Mouse (Mus musculus): ENCODE data around the gene Zfp385a. TPM values are rescaled to one million over a fixed set of nuclear protein-coding genes. Genes with fewer than 3 reads are reported as not detected.
"Not testable (repeated sequence)": the region's sequence is repeated elsewhere in the genome, so short reads cannot be mapped to it uniquely, and the experiment has no call there.

Gene Zfp385a
- polyA plus RNA-seq, 1 experiment from 2014 or later, result 22.1 TPM

DNA sequence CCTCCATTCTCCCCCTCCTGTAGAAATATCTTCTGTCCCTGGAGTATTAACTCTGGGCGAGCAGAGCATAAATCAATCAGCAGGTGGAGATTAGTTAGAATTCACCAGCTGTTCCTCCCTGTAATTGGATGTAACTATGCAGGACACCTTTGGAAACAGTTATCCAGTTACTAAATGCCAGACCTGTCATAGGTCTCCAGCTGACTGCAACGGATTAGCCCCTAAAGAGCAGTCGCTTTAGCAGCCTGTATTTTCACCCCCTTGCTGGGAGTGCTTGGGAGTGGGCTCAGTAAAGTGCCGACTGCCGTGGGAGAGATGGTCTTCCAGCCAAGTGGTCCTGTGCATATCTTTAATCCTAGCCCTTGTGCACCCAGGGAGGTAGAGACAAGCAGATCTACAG, 50.3 kb downstream of the Zfp385a start:
- H3K4me1 ChIP-seq, result peaks cover 23% of the 10 kb centered on the region
- no peaks in the 10 kb centered on the region for H3K9me3 ChIP-seq
- no peak overlapping the region for H3K4me3 ChIP-seq
- no peak for DNase-seq (ENCODE audit: low spot score)
- 51% methylated on average over 5 of the region's 5 CpGs for WGBS
- no peak overlapping the region for H3K27ac ChIP-seq (replicated peaks)
- H3K27me3 ChIP-seq (replicated peaks; ENCODE audit: low read depth, poor library complexity, severe bottlenecking), result no peaks in the 10 kb centered on the region
- H3K36me3 ChIP-seq (replicated peaks), result peaks cover 72% of the 10 kb centered on the region

DNA sequence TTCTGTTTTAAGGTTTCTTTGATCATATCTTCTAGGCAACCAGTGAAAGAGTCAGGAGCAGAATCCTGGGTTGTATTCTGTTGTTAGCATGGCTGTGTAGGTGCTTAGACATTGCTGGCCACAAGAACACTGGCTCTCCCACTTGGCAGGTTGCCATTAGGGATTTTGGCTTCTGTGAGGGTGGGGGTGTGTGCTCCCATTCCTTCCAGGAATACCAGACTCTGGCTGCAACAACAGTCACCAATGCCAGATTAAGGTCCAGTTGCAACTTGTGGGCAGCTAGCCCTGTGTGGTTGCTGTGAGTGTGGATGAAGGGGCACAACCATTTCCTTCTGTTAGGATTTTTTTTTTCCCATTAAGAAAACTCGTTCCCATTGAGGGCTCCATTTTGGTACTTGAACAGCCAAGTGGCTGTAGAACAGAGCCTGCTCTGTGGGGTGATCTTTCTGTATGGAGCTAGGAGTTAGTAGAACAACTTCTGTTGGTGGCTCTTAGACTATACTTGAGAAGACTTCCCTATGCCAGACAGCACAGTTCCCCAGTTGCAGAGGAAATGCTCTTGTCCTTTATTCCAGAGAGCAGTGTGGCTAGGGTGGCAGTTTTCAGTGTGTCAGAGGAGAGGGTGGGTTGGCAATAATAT, 54.0 kb downstream of the Zfp385a start:
- Histone ChIP-seq H3K36me3 (replicated peaks) (peaks cover 40% of the 10 kb centered on the region), H3K27ac (replicated peaks) (0 out of 2 replicates have a peak overlapping the region, but pooled peaks have one; percentile 30), H3K9me3 (no peaks in the 10 kb centered on the region), H3K4me3 (no peak overlapping the region), H3K4me1 (peaks cover 22% of the 10 kb centered on the region), H3K27me3 (replicated peaks; ENCODE audit: low read depth, poor library complexity, severe bottlenecking) (no peaks in the 10 kb centered on the region)
- no peak for DNase-seq (ENCODE audit: low spot score)
- WGBS, result 91% methylated on average over 1 of the region's 1 CpGs

DNA sequence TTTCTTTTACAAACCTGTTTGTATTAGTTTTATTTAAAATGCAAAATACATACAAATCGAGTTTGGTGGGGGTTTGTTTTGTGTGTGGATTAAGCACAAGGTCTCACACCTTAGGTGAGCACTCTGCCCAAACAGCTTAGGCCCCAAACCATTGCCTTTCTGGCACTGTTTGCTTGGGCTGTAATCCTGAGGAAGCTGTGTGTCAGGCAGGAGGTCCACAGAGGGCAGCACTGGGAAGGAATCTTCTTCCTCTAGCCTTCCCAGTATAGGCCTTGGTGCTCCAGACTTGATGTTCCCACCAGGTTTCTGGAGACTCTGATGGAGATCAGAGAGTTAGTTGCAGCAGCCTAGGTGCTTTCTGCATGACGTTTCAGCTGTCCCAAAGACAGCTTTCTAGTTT, 55.2 kb downstream of the Zfp385a start:
- H3K4me3 ChIP-seq, result no peak overlapping the region
- H3K9me3 ChIP-seq, result no peaks in the 10 kb centered on the region
- peaks cover 11% of the 10 kb centered on the region for H3K4me1 ChIP-seq
- peaks cover 28% of the 10 kb centered on the region for H3K36me3 ChIP-seq (replicated peaks)
- peak overlapping the region; percentile 48; the same call in 1 of the 2 replicates for H3K27ac ChIP-seq (replicated peaks)
- WGBS, result 51% methylated on average over 2 of the region's 2 CpGs
- no peak for DNase-seq (ENCODE audit: low spot score)
- no peaks in the 10 kb centered on the region for H3K27me3 ChIP-seq (replicated peaks; ENCODE audit: low read depth, poor library complexity, severe bottlenecking)

DNA sequence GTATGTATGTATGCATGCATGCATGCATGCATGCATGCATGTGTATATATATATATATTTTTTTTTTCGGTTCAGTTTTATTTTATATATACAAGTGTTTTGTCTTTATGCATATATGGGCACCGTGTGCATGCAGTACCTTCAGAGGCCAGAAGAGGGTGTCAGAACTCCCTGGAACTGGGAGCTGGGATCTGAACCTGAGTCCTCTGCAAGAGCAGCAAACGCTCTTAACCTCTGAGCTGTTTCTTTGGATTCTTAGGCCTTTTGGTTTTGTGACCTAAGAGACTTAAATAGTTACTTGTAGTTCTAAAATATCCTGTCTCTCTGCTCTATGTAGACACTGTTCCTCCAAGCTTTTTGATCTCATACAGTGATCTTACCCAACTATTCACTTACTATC, 55.8 kb downstream of the Zfp385a start:
- H3K27me3 ChIP-seq (replicated peaks; ENCODE audit: low read depth, poor library complexity, severe bottlenecking), result no peaks in the 10 kb centered on the region
- 59% methylated on average over 3 of the region's 3 CpGs for WGBS
- no peak overlapping the region for H3K27ac ChIP-seq (replicated peaks)
- peaks cover 22% of the 10 kb centered on the region for H3K36me3 ChIP-seq (replicated peaks)
- no peaks in the 10 kb centered on the region for H3K9me3 ChIP-seq
- no peak overlapping the region for H3K4me3 ChIP-seq
- 0 out of 2 replicates have a peak, but pooled peaks cover 5% of the 10 kb centered on the region for H3K4me1 ChIP-seq
- DNase-seq (ENCODE audit: low spot score), result peak; percentile 71

DNA sequence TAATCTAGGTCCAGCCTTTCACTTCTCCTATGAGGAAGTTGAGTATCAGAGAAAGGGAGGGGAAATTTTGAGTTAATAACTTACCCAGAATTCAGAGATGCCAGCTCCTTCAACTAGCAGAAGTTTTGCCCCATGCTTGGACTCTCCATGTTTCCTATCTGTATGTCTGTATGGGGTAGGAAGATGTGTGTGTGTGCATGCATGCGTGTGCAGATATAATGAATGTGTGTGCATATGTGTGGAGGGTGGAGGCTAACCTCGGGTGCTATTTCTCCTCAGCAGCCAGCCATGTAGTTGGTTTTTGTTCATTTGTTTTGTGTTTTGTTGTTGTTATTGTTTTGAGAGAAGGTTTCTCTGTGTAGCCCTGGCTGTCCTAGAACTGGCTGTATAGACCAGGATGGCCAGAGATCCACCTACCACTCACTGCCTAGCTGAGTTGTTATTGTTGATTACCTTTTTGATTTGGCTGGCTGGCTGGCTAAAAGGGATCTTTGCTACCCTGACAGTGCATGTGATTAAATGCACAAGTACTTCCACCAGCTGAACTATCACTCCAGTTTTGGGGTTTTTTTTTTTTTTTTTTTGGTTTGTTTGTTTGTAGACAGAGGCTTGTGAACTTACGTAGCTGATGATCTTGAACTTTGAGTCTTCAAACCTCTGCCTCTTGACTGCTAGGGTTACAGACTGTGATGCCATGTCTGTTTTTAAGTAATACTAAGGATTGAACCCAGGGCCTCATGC, 58.3 kb downstream of the Zfp385a start:
- Histone ChIP-seq H3K36me3 (replicated peaks) (peaks cover 8% of the 10 kb centered on the region), H3K27me3 (replicated peaks; ENCODE audit: low read depth, poor library complexity, severe bottlenecking) (no peaks in the 10 kb centered on the region), H3K4me1 (peaks cover 17% of the 10 kb centered on the region), H3K27ac (replicated peaks) (no peak overlapping the region), H3K9me3 (no peaks in the 10 kb centered on the region), H3K4me3 (no peak overlapping the region)
- 90% methylated on average over 3 of the region's 3 CpGs for WGBS
- DNase-seq (ENCODE audit: low spot score), result no peak

DNA sequence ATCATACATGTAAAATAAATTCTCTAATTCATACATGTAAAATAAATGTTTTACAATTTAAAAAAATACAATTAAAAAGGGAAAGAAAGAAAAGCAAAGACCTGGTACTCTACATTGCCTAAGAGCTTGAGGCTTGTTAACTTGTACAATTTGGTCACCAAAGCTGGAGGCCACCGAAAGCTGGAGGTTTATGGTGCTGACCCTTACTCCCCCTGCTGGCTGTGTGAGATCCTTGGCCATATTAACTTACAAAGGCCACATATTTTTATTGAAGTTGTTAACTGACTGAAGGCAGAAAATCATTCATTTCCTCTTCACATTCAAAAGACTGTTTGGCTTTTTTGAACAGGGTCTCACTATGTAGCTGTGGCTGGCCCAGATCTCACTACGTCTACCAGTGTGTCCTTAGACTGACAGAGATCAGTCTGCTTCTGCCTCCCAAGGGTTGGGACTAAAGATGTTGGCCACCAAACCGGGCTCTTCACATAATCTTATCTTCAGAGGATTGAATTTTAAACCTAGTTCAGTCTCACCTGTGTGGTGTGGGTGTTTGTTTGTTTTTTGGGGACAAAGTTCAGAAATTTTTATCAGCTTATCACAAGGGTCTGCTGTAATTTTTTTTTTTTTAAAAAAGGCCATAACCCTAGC, 59.0 kb downstream of the Zfp385a start:
- peak; percentile 54 for DNase-seq (ENCODE audit: low spot score)
- WGBS, result 75% methylated on average over 3 of the region's 3 CpGs

DNA sequence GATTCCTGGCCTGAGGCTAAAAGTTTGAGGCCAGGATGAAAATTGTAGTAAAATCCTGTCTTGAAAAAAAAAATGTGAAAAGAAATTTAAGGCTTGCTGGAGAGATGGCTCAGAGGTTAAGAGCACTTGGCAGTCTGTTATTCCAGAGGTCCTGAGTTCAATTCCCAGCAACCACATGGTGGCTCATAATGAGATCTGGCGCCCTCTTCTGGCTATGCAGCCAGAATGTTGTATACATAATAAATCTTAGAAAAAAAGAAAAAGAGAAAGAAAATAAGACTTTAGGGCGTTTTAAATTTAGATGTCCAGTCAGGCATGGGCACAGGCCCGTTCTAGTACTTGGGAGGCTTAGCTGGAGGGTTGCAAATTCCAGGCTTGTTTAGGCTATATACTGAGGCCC, 60.1 kb downstream of the Zfp385a start:
- Histone ChIP-seq H3K4me1 (peaks cover 15% of the 10 kb centered on the region), H3K9me3 (no peaks in the 10 kb centered on the region), H3K36me3 (replicated peaks) (peaks cover 5% of the 10 kb centered on the region), H3K27me3 (replicated peaks; ENCODE audit: low read depth, poor library complexity, severe bottlenecking) (no peaks in the 10 kb centered on the region), H3K4me3 (no peak overlapping the region), H3K27ac (replicated peaks) (no peak overlapping the region)
- 67% methylated on average over 3 of the region's 3 CpGs for WGBS
- DNase-seq (ENCODE audit: low spot score), result no peak

More for the DNA sequence above, 59.0 kb downstream of the Zfp385a start:
- H3K27ac ChIP-seq (replicated peaks), result no peak overlapping the region
- H3K27me3 ChIP-seq (replicated peaks; ENCODE audit: low read depth, poor library complexity, severe bottlenecking), result no peaks in the 10 kb centered on the region
- H3K4me3 ChIP-seq, result no peak overlapping the region
- H3K36me3 ChIP-seq (replicated peaks), result peaks cover 5% of the 10 kb centered on the region
- H3K4me1 ChIP-seq, result peaks cover 17% of the 10 kb centered on the region
- H3K9me3 ChIP-seq, result no peaks in the 10 kb centered on the region

DNA sequence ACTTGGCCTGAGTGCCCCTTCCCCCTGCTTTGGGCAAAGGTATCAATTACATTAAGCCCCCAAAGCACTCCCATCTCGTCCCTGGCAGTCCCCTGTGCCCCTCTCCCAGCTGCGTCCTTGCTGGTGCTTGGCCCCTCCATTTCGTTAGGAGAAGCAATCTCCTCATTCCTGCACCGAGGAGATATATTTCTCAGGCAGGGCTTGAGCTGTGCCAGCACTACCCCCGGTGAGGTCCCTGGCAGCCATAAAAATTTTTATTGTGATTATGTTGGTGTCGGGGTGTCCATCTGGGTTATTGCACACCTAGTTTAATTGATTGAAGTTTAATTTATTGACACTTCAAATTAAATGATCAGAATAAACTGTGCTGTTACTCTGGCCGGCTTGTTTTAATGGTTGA, 61.9 kb downstream of the Zfp385a start:
- Histone ChIP-seq H3K9me3 (no peaks in the 10 kb centered on the region), H3K27me3 (replicated peaks; ENCODE audit: low read depth, poor library complexity, severe bottlenecking) (no peaks in the 10 kb centered on the region), H3K4me3 (no peak overlapping the region), H3K36me3 (replicated peaks) (peaks cover 5% of the 10 kb centered on the region), H3K27ac (replicated peaks) (no peak overlapping the region), H3K4me1 (peaks cover 28% of the 10 kb centered on the region)
- WGBS, result 64% methylated on average over 7 of the region's 7 CpGs
- DNase-seq (ENCODE audit: low spot score), result no peak

DNA sequence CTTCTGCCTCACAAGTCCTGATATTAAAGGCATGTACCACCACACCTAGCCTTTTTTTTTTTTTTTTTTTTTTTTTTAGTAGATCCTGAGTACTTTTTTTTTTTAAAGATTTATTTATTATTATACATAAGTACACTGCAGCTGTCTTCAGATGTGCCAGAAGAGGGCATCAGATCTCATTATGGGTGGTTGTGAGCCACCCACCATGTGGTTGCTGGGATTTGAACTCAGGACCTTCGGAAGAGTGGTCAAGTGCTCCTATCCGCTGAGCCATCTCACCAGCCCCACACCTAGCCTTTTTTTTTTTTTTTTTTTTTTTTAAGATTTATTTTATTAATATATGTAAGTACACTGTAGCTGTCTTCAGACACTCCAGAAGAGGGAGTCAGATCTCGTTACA, 64.0 kb downstream of the Zfp385a start:
- not testable (repeated sequence) for H3K36me3 ChIP-seq (replicated peaks); H3K9me3 ChIP-seq; H3K4me3 ChIP-seq; H3K27ac ChIP-seq (replicated peaks); DNase-seq (ENCODE audit: low spot score); H3K27me3 ChIP-seq (replicated peaks; ENCODE audit: low read depth, poor library complexity, severe bottlenecking)
- peaks cover 28% of the 10 kb centered on the region for H3K4me1 ChIP-seq
- WGBS, result 89% methylated on average over 3 of the region's 3 CpGs

DNA sequence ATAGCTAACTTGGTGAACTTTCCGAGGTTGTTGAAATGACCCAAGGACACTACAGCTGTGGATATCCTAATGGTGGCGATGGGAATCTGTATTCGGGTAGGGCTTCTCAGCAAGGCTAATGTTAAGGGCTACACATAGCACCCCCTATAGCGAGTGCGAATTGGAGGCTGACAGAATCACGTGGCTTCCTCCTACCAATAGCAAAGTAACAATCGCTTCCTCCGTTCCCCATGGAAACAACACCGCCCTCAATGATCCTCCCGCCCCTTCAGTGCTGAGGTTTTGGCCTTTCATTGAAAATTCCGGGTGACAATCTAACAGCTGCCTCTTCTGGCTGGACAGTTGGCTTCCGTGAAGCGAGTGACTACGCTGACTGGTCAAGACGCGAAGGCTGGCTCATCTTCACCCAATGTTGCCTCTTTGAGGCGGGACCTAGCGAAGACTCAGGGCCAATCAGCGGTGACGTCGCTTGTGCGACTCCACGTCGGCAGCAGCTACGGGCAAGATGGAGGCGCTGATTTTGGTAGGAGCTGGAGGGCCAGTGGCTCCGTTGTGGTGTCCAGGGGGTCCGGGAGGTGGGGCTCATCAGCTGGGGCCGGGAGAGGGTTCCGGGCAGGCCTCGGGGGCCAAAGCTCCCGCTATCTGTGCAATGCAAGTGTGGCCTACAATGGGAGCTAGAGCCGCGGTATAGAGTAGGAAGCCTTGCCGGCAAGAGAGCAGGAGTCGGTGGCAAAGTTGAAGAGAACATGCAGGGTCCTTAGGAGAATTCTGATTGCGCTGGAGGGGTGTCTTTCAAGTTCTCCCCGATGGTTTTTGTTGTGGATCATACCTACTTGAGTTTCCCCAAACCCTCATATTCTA, 67.2 kb downstream of the Zfp385a start, which contains the start of gene Copz1:
TSS of gene Copz1 (plus strand) at position 296 of the 861 bp plus-strand sequence.
- Histone ChIP-seq H3K27ac (replicated peaks) (peak within 1 kb of the TSS; percentile 89), H3K4me1 (peaks cover 23% of the 10 kb centered on the region), H3K9me3 (no peaks in the 10 kb centered on the region), H3K36me3 (replicated peaks) (no peaks in the 10 kb centered on the region), H3K4me3 (peak within 1 kb of the TSS; percentile 91), H3K27me3 (replicated peaks; ENCODE audit: low read depth, poor library complexity, severe bottlenecking) (no peaks in the 10 kb centered on the region)
- WGBS, result under 1% methylated on average over 38 of the region's 38 CpGs
- DNase-seq (ENCODE audit: low spot score), result peak; percentile 96

DNA sequence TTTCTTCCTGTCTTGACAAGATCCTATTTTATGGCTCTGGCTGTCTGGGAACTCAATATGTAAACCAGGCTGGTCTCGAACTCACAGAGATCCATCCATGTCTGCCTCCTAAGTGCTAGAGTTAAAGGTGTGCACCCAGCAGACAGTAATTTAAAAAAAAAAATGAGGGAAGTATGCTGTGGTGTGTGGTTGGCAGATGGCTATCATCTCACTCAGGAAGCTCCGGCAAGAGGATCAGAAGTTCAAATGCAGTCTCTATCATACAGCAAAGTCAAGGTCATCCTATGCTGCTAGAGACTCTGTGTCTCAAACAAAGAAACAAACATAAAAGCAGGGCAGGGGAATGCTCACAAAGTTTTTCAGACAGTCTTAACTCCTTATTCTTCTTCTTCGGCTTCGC, 71.0 kb downstream of the Zfp385a start:
- no peaks in the 10 kb centered on the region for H3K36me3 ChIP-seq (replicated peaks)
- DNase-seq (ENCODE audit: low spot score), result no peak
- 89% methylated on average over 4 of the region's 4 CpGs for WGBS
- H3K9me3 ChIP-seq, result no peaks in the 10 kb centered on the region
- no peak overlapping the region for H3K27ac ChIP-seq (replicated peaks)
- H3K27me3 ChIP-seq (replicated peaks; ENCODE audit: low read depth, poor library complexity, severe bottlenecking), result no peaks in the 10 kb centered on the region
- H3K4me1 ChIP-seq, result peaks cover 7% of the 10 kb centered on the region
- no peak overlapping the region for H3K4me3 ChIP-seq

DNA sequence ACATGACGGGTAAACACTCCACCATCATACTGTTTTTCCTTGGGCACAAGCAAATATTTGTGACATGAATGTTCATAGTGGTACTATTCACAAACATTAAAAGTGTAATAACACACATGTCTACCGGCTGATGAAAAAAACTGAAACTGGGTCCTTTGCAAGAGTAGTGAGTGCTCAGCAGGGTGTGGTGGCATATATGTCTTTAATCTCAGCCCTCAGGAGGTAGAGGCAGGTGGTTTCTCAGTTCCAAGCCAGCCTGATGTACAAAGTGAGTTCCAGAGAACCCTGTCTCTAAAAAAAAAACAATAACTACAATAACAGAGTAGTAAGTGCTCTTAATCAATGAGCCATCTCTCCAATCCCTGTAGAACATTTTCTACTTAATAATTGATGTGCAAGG, 75.1 kb downstream of the Zfp385a start:
- Histone ChIP-seq H3K36me3 (replicated peaks) (no peaks in the 10 kb centered on the region), H3K4me3 (no peak overlapping the region), H3K27me3 (replicated peaks; ENCODE audit: low read depth, poor library complexity, severe bottlenecking) (no peaks in the 10 kb centered on the region), H3K4me1 (no peaks in the 10 kb centered on the region), H3K27ac (replicated peaks) (no peak overlapping the region), H3K9me3 (no peaks in the 10 kb centered on the region)
- DNase-seq (ENCODE audit: low spot score), result no peak
- WGBS, result 90% methylated on average over 2 of the region's 2 CpGs

Data from embryonic facial prominence, embryonic 10.5 days (tissue).